In the genomic region with DNA sequence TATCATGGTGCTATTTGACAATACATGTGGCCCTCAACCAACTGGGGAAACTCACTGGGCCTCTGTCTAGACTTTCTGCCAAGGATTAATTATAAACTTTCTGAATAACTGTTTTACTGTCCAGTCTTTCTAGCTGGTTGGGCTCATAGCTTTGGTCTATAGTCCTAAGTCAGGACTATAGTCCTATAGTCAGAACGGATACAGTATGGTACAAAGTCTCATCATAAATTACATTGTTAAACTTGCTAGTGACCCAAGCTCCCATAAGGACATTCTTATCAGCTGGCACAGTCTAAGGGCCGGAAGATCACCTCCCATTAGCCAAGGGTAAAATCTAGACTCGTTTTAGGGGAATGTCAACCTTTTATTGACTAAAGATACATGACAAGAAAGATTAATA, we compare ENCODE assay signal across 22 mouse cellular contexts.
A peak's percentile ranks its signal among the peaks of the same experiment; 100 is the strongest.
DNase-seq lines count a peak whose midpoint lies in the region; ATAC-seq and TF ChIP-seq lines count a peak whose summit lies in the region.
"Had no signal": no experiment of that assay in that cellular context is flagged by ENCODE, and none has a peak within 500 bp of the region (broad histone marks: within the 10 kb centered on the region; RNA-seq: fewer than 3 reads in every experiment).

No protein-coding gene starts in this region.

- no peaks in the 10 kb centered on the region for H3K4me1 ChIP-seq in intestine, embryonic 15.5 days (replicated peaks)
- no peaks in the 10 kb centered on the region for H3K4me1 ChIP-seq in intestine, embryonic 16.5 days (ENCODE audit: control insufficient read depth, insufficient read depth, low read length)
- H3K4me1 ChIP-seq in intestine, postnatal 0 days (replicated peaks; ENCODE audit: control insufficient read depth, insufficient read depth, low read length), result no peaks in the 10 kb centered on the region

- H3K4me2 ChIP-seq in intestine, embryonic 15.5 days (replicated peaks), result no peak overlapping the region
- no peak overlapping the region for H3K4me2 ChIP-seq in intestine, embryonic 16.5 days (ENCODE audit: low read depth, low read length)
- no peak overlapping the region for H3K4me2 ChIP-seq in intestine, postnatal 0 days (replicated peaks; ENCODE audit: low read depth)

- H3K36me3 ChIP-seq in intestine, embryonic 15.5 days, result no peaks in the 10 kb centered on the region
- no peaks in the 10 kb centered on the region for H3K36me3 ChIP-seq in intestine, embryonic 16.5 days (ENCODE audit: control insufficient read depth, insufficient read depth, low read length)
- H3K36me3 ChIP-seq in intestine, postnatal 0 days (ENCODE audit: control insufficient read depth, insufficient read depth), result no peaks in the 10 kb centered on the region
- H3K36me3 ChIP-seq: G1E had no signal

- ATAC-seq in intestine, embryonic 15.5 days, result peak; percentile 93
- peak; percentile 95 for ATAC-seq in intestine, embryonic 16.5 days
- peak; percentile 89 for ATAC-seq in intestine, postnatal 0 days
- ATAC-seq: activated CD4-positive, CD25-positive, alpha-beta regulatory T cell, adult 4 months; CD4-positive, CD25-positive, alpha-beta regulatory T cell, adult 4 months; Patski had no signal

- 34% methylated on average over 3 of the region's 3 CpGs for WGBS in intestine, embryonic 15.5 days
- WGBS in intestine, embryonic 16.5 days, result 41% methylated on average over 3 of the region's 3 CpGs
- WGBS in intestine, postnatal 0 days, result 15% methylated on average over 3 of the region's 3 CpGs
- 17% methylated on average over 3 of the region's 3 CpGs for WGBS in large intestine, adult 2 months

- peak; percentile 36 for DNase-seq in large intestine, adult 2 months (ENCODE audit: low read depth, low spot score)
- DNase-seq in spleen, postnatal 10 days (ENCODE audit: low spot score in 2 of 2), result no peak
- DNase-seq in cerebellum, postnatal 25 days, result no peak
- no peak for DNase-seq in gastrocnemius, postnatal 14 days
- no peak for DNase-seq in layer of hippocampus, adult 2 months (ENCODE audit: low spot score in 2 of 2)
- DNase-seq: adrenal gland, adult 2 months; adrenal gland, adult 8-10 months; adrenal gland, postnatal 10 days; adrenal gland, postnatal 14 days; adrenal gland, postnatal 25 days; adrenal gland, postnatal 36 days; B cell, adult 2 months; cerebellum, adult 11 months; cerebellum, adult 11-12 months had no signal

- H3K9ac ChIP-seq in intestine, embryonic 15.5 days, result no peak overlapping the region
- no peak overlapping the region for H3K9ac ChIP-seq in intestine, embryonic 16.5 days (ENCODE audit: low read depth, low read length)
- no peak overlapping the region for H3K9ac ChIP-seq in intestine, postnatal 0 days (ENCODE audit: low read depth, low read length)

- no peak for TF ChIP-seq CTCF in intestine, postnatal 0 days (IDR thresholded peaks at IDR 0.05; ENCODE audit: low read depth)
- TF ChIP-seq CTCF in layer of hippocampus, adult 2 months (conservative IDR thresholded peaks at IDR 0.05), result no peak

- intact Hi-C loops in gastrocnemius, postnatal 14 days (cut with DNase I; ENCODE audit: low total_unique reads), result no loop called here

- H3K9me3 ChIP-seq in intestine, embryonic 15.5 days, result no peaks in the 10 kb centered on the region
- H3K9me3 ChIP-seq in intestine, embryonic 16.5 days (ENCODE audit: control insufficient read depth, low read length), result no peaks in the 10 kb centered on the region
- no peaks in the 10 kb centered on the region for H3K9me3 ChIP-seq in intestine, postnatal 0 days (ENCODE audit: control insufficient read depth)
- H3K9me3 ChIP-seq: G1E had no signal

- no peaks in the 10 kb centered on the region for H3K27me3 ChIP-seq in intestine, embryonic 15.5 days (replicated peaks)
- no peaks in the 10 kb centered on the region for H3K27me3 ChIP-seq in intestine, embryonic 16.5 days (replicated peaks; ENCODE audit: control insufficient read depth, insufficient read depth, low read length)
- H3K27me3 ChIP-seq in intestine, postnatal 0 days (replicated peaks; ENCODE audit: control insufficient read depth, insufficient read depth, low read length), result no peaks in the 10 kb centered on the region
- H3K27me3 ChIP-seq: CH12.LX, Patski had no signal

- H3K27ac ChIP-seq in intestine, embryonic 15.5 days, result no peak overlapping the region
- no peak overlapping the region for H3K27ac ChIP-seq in intestine, embryonic 16.5 days (ENCODE audit: low read length)
- H3K27ac ChIP-seq in intestine, postnatal 0 days (ENCODE audit: low read depth, low read length), result no peak overlapping the region
- H3K27ac ChIP-seq in layer of hippocampus, adult 2 months, result no peak overlapping the region

- no peak overlapping the region for H3K4me3 ChIP-seq in intestine, embryonic 15.5 days (replicated peaks)
- no peak overlapping the region for H3K4me3 ChIP-seq in intestine, embryonic 16.5 days (ENCODE audit: low read length)
- H3K4me3 ChIP-seq in intestine, postnatal 0 days (ENCODE audit: low read depth, low read length), result no peak overlapping the region
- no peak overlapping the region for H3K4me3 ChIP-seq in layer of hippocampus, adult 2 months
